ENCODE assay signal across 12 mouse cellular contexts in genomic region chr5:99634010-99634541, GRCm38 (mm10).
DNase-seq lines count a peak whose midpoint lies in the region; ATAC-seq and TF ChIP-seq lines count a peak whose summit lies in the region.
"Had no signal": no experiment of that assay in that cellular context is flagged by ENCODE, and none has a peak within 500 bp of the region (broad histone marks: within the 10 kb centered on the region; RNA-seq: fewer than 3 reads in every experiment).

No protein-coding gene starts in this region.

- H3K27me3 ChIP-seq in heart, postnatal 0 days (ENCODE audit: control insufficient read depth, insufficient read depth, low read length): 0 out of 2 replicates have a peak, but pooled peaks cover 3% of the 10 kb centered on the region
- H3K27me3 ChIP-seq in heart, embryonic 11.5 days (ENCODE audit: control insufficient read depth, insufficient read depth, low read length): no peaks in the 10 kb centered on the region
- no peaks in the 10 kb centered on the region for H3K27me3 ChIP-seq in stomach, postnatal 0 days (ENCODE audit: control insufficient read depth, insufficient read depth, low read length)
- H3K27me3 ChIP-seq in hindbrain, embryonic 11.5 days (ENCODE audit: control insufficient read depth, insufficient read depth, low read length): no peaks in the 10 kb centered on the region
- H3K27me3 ChIP-seq: liver, embryonic 13.5 days; neural tube, embryonic 12.5 days had no signal

- ATAC-seq in heart, postnatal 0 days (ENCODE audit: insufficient read depth, low read depth): no peak
- no peak for ATAC-seq in heart, embryonic 11.5 days (replicated peaks; ENCODE audit: insufficient number of reproducible peaks, low FRiP score, low TSS enrichment)
- ATAC-seq in stomach, postnatal 0 days (ENCODE audit: low FRiP score, low TSS enrichment): no peak
- ATAC-seq in monocyte, adult 5-6 weeks (replicated peaks; ENCODE audit: insufficient number of reproducible peaks, low FRiP score, low TSS enrichment, poor library complexity, severe bottlenecking): no peak
- ATAC-seq in hindbrain, embryonic 11.5 days (ENCODE audit: low FRiP score): no peak

- no peak overlapping the region for H3K9ac ChIP-seq in heart, postnatal 0 days (replicated peaks; ENCODE audit: low read depth, low read length)
- no peak overlapping the region for H3K9ac ChIP-seq in heart, embryonic 11.5 days (ENCODE audit: low read depth, low read length)
- no peak overlapping the region for H3K9ac ChIP-seq in stomach, postnatal 0 days (ENCODE audit: low read length)
- no peak overlapping the region for H3K9ac ChIP-seq in hindbrain, embryonic 11.5 days (ENCODE audit: low read depth, low read length)
- H3K9ac ChIP-seq: liver, embryonic 13.5 days; neural tube, embryonic 12.5 days had no signal

- 49% methylated on average over 8 of the region's 8 CpGs for WGBS in heart, postnatal 0 days
- 72% methylated on average over 8 of the region's 8 CpGs for WGBS in heart, embryonic 11.5 days (ENCODE audit: insufficient replicate concordance)
- 60% methylated on average over 8 of the region's 8 CpGs for WGBS in stomach, postnatal 0 days
- 87% methylated on average over 8 of the region's 8 CpGs for WGBS in hindbrain, embryonic 11.5 days

- H3K27ac ChIP-seq in heart, postnatal 0 days (ENCODE audit: low read depth): no peak overlapping the region
- H3K27ac ChIP-seq in heart, embryonic 11.5 days (ENCODE audit: low read depth, low read length): no peak overlapping the region
- no peak overlapping the region for H3K27ac ChIP-seq in stomach, postnatal 0 days (replicated peaks)
- H3K27ac ChIP-seq in hindbrain, embryonic 11.5 days (ENCODE audit: low read depth, low read length): no peak overlapping the region
- H3K27ac ChIP-seq: neural tube, embryonic 12.5 days had no signal

- H3K4me3 ChIP-seq in heart, postnatal 0 days (ENCODE audit: low read depth, low read length): no peak overlapping the region
- no peak overlapping the region for H3K4me3 ChIP-seq in heart, embryonic 11.5 days (ENCODE audit: low read depth, low read length)
- H3K4me3 ChIP-seq in stomach, postnatal 0 days (ENCODE audit: low read depth, low read length): no peak overlapping the region
- H3K4me3 ChIP-seq in hindbrain, embryonic 11.5 days (ENCODE audit: low read depth, low read length): no peak overlapping the region
- H3K4me3 ChIP-seq: liver, embryonic 13.5 days; neural tube, embryonic 12.5 days had no signal

- TF ChIP-seq CTCF in heart, postnatal 0 days (IDR thresholded peaks at IDR 0.05; ENCODE audit: low read depth): 0 out of 2 replicates have a peak, but pooled peaks have one; percentile 10
- TF ChIP-seq CTCF in stomach, postnatal 0 days (IDR thresholded peaks at IDR 0.05; ENCODE audit: low read depth): peak; percentile 50

- DNase-seq in heart, postnatal 0 days (ENCODE audit: low spot score): no peak
- DNase-seq in retina, adult 2 months (ENCODE audit: low read depth, low spot score): peak; percentile 16
- DNase-seq in retina, embryonic 14.5 days (ENCODE audit: low spot score): no peak
- peak; percentile 21 for DNase-seq in c-Kit-positive CD71-positive TER-119-positive erythroid progenitor cells, embryonic 14.5 days (ENCODE audit: low spot score)
- DNase-seq in stomach, postnatal 0 days (ENCODE audit: low spot score): no peak
- DNase-seq in hindbrain, embryonic 11.5 days (ENCODE audit: low spot score): no peak
- DNase-seq: cerebellum, adult 11-12 months; liver, embryonic 13.5 days; spleen, adult 18-20 months had no signal

- H3K36me3 ChIP-seq in heart, postnatal 0 days (replicated peaks; ENCODE audit: control insufficient read depth, insufficient read depth, low read length): no peaks in the 10 kb centered on the region
- H3K36me3 ChIP-seq in heart, embryonic 11.5 days (ENCODE audit: control insufficient read depth, insufficient read depth, low read length): no peaks in the 10 kb centered on the region
- no peaks in the 10 kb centered on the region for H3K36me3 ChIP-seq in stomach, postnatal 0 days (ENCODE audit: control insufficient read depth, insufficient read depth, low read length)
- no peaks in the 10 kb centered on the region for H3K36me3 ChIP-seq in hindbrain, embryonic 11.5 days (ENCODE audit: control insufficient read depth, insufficient read depth, low read length)
- H3K36me3 ChIP-seq: liver, embryonic 13.5 days; neural tube, embryonic 12.5 days had no signal

- peaks cover 8% of the 10 kb centered on the region; the same call in 1 of the 2 replicates for H3K4me1 ChIP-seq in heart, postnatal 0 days (ENCODE audit: control insufficient read depth, insufficient read depth)
- H3K4me1 ChIP-seq in heart, embryonic 11.5 days (ENCODE audit: control insufficient read depth, insufficient read depth, low read length): peaks cover 23% of the 10 kb centered on the region
- no peaks in the 10 kb centered on the region for H3K4me1 ChIP-seq in stomach, postnatal 0 days (replicated peaks; ENCODE audit: control insufficient read depth, insufficient read depth)
- no peaks in the 10 kb centered on the region for H3K4me1 ChIP-seq in hindbrain, embryonic 11.5 days (replicated peaks; ENCODE audit: control insufficient read depth, insufficient read depth, low read length)
- H3K4me1 ChIP-seq: neural tube, embryonic 12.5 days had no signal

- H3K4me2 ChIP-seq in heart, postnatal 0 days (ENCODE audit: low read depth, low read length): no peak overlapping the region
- no peak overlapping the region for H3K4me2 ChIP-seq in heart, embryonic 11.5 days
- no peak overlapping the region for H3K4me2 ChIP-seq in stomach, postnatal 0 days (replicated peaks; ENCODE audit: low read depth)
- H3K4me2 ChIP-seq in hindbrain, embryonic 11.5 days (replicated peaks; ENCODE audit: low read depth, low read length): no peak overlapping the region
- H3K4me2 ChIP-seq: neural tube, embryonic 12.5 days had no signal

- no peaks in the 10 kb centered on the region for H3K9me3 ChIP-seq in heart, postnatal 0 days (replicated peaks; ENCODE audit: control insufficient read depth, low read length)
- no peaks in the 10 kb centered on the region for H3K9me3 ChIP-seq in heart, embryonic 11.5 days (replicated peaks; ENCODE audit: control insufficient read depth, low read length)
- H3K9me3 ChIP-seq in stomach, postnatal 0 days (ENCODE audit: control insufficient read depth, low read length): no peaks in the 10 kb centered on the region
- H3K9me3 ChIP-seq in hindbrain, embryonic 11.5 days (ENCODE audit: control insufficient read depth, low read length): no peaks in the 10 kb centered on the region
- H3K9me3 ChIP-seq: liver, embryonic 13.5 days; neural tube, embryonic 12.5 days had no signal

- no peak for TF ChIP-seq EP300 in heart, postnatal 0 days (IDR thresholded peaks at IDR 0.05; ENCODE audit: low read depth)
- no peak for TF ChIP-seq EP300 in stomach, postnatal 0 days (optimal IDR thresholded peaks at IDR 0.05)

Comparison
In these comparisons a context has a peak if more than half of its experiments do, and no peak if none do; other contexts are left out.
1. DNase-seq: peak in retina, adult 2 months (single experiment) and c-Kit-positive CD71-positive TER-119-positive erythroid progenitor cells, embryonic 14.5 days (single experiment); none in heart, postnatal 0 days (single experiment), retina, embryonic 14.5 days (single experiment), stomach, postnatal 0 days (single experiment) and hindbrain, embryonic 11.5 days (single experiment).